Mouse (Mus musculus) lung, adult 2 months (tissue): Measurements from ENCODE around the gene Irf2.

Source experiments
- CTCF ChIP-seq: fragments of 200-500 bp; IDR thresholded peaks from 2 replicates; pipeline ENCODE4 v1.5.1; 2011; ENCODE audit warnings: mild to moderate bottlenecking, low read length, control low read depth; ENCODE audit not compliant: insufficient read depth
- POLR2A ChIP-seq: fragments of 200-500 bp; IDR thresholded peaks from 2 replicates; pipeline ENCODE4 v1.6.1; 2011; ENCODE audit warnings: low read depth, mild to moderate bottlenecking, control low read depth, low read length, borderline replicate concordance; ENCODE audit errors: extremely low read depth

DNA sequence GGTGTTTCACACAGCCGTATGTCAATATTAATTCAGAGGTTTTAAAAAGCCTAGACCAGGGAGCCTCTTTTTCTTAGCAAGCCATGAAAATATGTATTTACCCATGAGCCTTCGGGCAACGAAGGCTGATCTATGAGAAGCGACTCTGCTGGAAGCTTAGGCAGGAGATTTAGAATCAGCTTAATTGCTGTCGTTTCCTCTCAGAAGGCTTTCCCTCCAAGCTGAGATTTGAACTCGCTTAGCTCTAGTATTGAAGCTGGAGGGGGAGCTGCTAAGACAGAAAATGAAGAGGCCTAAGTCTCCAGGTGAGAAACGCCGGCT is 120.3 kb downstream of the Irf2 start:
- TF ChIP-seq CTCF (no peak), POLR2A (no peak)
